Mouse (Mus musculus) liver, adult (tissue): Measurements from ENCODE around the gene Noxa1.

Experiments
- GATA4 ChIP-seq: IDR thresholded peaks from 2 replicates; pipeline ENCODE4 v1.6.1; 2014; ENCODE audit warnings: mild to moderate bottlenecking, low read length; ENCODE audit not compliant: insufficient replicate concordance

Gene Noxa1

GRCm38 (mm10) chr2:25072398-25072797 is 22.6 kb downstream of the Noxa1 start:
- TF ChIP-seq GATA4: no peak

- TF ChIP-seq GATA4: no peak
Observed at GRCm38 (mm10) chr2:25069537-25069936, 25.4 kb downstream of the Noxa1 start.

- TF ChIP-seq GATA4: no peak
Observed at GRCm38 (mm10) chr2:25066552-25066951, 28.4 kb downstream of the Noxa1 start.

GRCm38 (mm10) chr2:25065537-25065936 is 29.4 kb downstream of the Noxa1 start:
- no peak for TF ChIP-seq GATA4

- TF ChIP-seq GATA4: no peak
Observed at GRCm38 (mm10) chr2:25064285-25064684, 30.7 kb downstream of the Noxa1 start.

GRCm38 (mm10) chr2:25063523-25063922 is 31.4 kb downstream of the Noxa1 start:
- no peak for TF ChIP-seq GATA4

- TF ChIP-seq GATA4: no peak
Observed at GRCm38 (mm10) chr2:25058926-25059325, 36.0 kb downstream of the Noxa1 start.

GRCm38 (mm10) chr2:25055409-25056155 is 39.4 kb downstream of the Noxa1 start:
- TF ChIP-seq GATA4: no peak

GRCm38 (mm10) chr2:25055068-25055405 is 39.9 kb downstream of the Noxa1 start:
- TF ChIP-seq GATA4: no peak

- peak; percentile 29; the same call in 1 of the 2 replicates for TF ChIP-seq GATA4
Observed at GRCm38 (mm10) chr2:25054221-25055067, 40.5 kb downstream of the Noxa1 start, which contains the start of gene Nsmf. TSS of gene Nsmf (plus strand) at chr2:25054355.

GRCm38 (mm10) chr2:25053101-25053500 is 41.8 kb downstream of the Noxa1 start:
- TF ChIP-seq GATA4: no peak

GRCm38 (mm10) chr2:25051450-25051849 is 43.5 kb downstream of the Noxa1 start:
- peak; percentile 28; the same call in 1 of the 2 replicates for TF ChIP-seq GATA4

- no peak for TF ChIP-seq GATA4
Observed at GRCm38 (mm10) chr2:25050921-25051320, 44.0 kb downstream of the Noxa1 start.

GRCm38 (mm10) chr2:25040089-25040488 is 54.9 kb downstream of the Noxa1 start:
- no peak for TF ChIP-seq GATA4
